In genomic region chr9:54733921-54734638, GRCm38 (mm10) we compare ENCODE assay signal across 8 mouse cellular contexts. TPM values are rescaled to one million over a fixed set of nuclear protein-coding genes. Genes with fewer than 3 reads are reported as not detected.
A peak's percentile ranks its signal among the peaks of the same experiment; 100 is the strongest.
DNase-seq lines count a peak whose midpoint lies in the region; ATAC-seq and TF ChIP-seq lines count a peak whose summit lies in the region.

TSS of gene Wdr61 (minus strand) at chr9:54734519.

- peak within 1 kb of the TSS; percentile 81 for H3K4me3 ChIP-seq in bone marrow, adult 2 months (replicated peaks; ENCODE audit: control insufficient read depth, low read depth, low read length)
- H3K4me3 ChIP-seq in embryonic facial prominence, embryonic 15.5 days (replicated peaks), result peak within 1 kb of the TSS; percentile 69
- peak within 1 kb of the TSS; percentile 85 for H3K4me3 ChIP-seq in kidney, embryonic 14.5 days (ENCODE audit: low read length)
- peak within 1 kb of the TSS; percentile 86 for H3K4me3 ChIP-seq in limb, embryonic 15.5 days

- H3K36me3 ChIP-seq in embryonic facial prominence, embryonic 15.5 days, result peaks cover 5% of the 10 kb centered on the region
- peaks cover 15% of the 10 kb centered on the region; the same call in 1 of the 2 replicates for H3K36me3 ChIP-seq in kidney, embryonic 14.5 days (ENCODE audit: control insufficient read depth, insufficient read depth, low read length)
- H3K36me3 ChIP-seq in limb, embryonic 15.5 days, result peaks cover 9% of the 10 kb centered on the region

- peak; percentile 96 for DNase-seq in 416B (ENCODE audit: low read depth)
- DNase-seq in heart, adult 9 months (ENCODE audit: low spot score in 2 of 2), result peak; percentile 94 to 96
- DNase-seq in monocyte, adult 2 months (ENCODE audit: low read depth in 1 of 2, low spot score in 2 of 2), result peak; percentile 91 to 97
- DNase-seq in spleen, postnatal 36 days (ENCODE audit: low spot score in 2 of 2), result peak; percentile 96

- H3K4me2 ChIP-seq in embryonic facial prominence, embryonic 15.5 days (replicated peaks), result peak within 1 kb of the TSS; percentile 61
- peak within 1 kb of the TSS; percentile 76 for H3K4me2 ChIP-seq in kidney, embryonic 14.5 days (replicated peaks; ENCODE audit: low read depth, low read length)
- H3K4me2 ChIP-seq in limb, embryonic 15.5 days, result peak within 1 kb of the TSS; percentile 64

- peak within 1 kb of the TSS; percentile 46 for H3K27ac ChIP-seq in bone marrow, adult 2 months (ENCODE audit: control insufficient read depth, insufficient read depth, low read depth, low read length, poor library complexity)
- peak within 1 kb of the TSS; percentile 80 for H3K27ac ChIP-seq in embryonic facial prominence, embryonic 15.5 days (replicated peaks)
- no peak within 1 kb of the TSS for H3K27ac ChIP-seq in kidney, embryonic 14.5 days (ENCODE audit: low read depth, low read length)
- peak within 1 kb of the TSS; percentile 80 for H3K27ac ChIP-seq in limb, embryonic 15.5 days

- peak within 1 kb of the TSS; percentile 86 for H3K9ac ChIP-seq in embryonic facial prominence, embryonic 15.5 days
- peak within 1 kb of the TSS; percentile 80 for H3K9ac ChIP-seq in kidney, embryonic 14.5 days (ENCODE audit: low read depth, low read length)
- peak within 1 kb of the TSS; percentile 76 for H3K9ac ChIP-seq in limb, embryonic 15.5 days

- H3K4me1 ChIP-seq in bone marrow, adult 2 months (ENCODE audit: control insufficient read depth, insufficient read depth, low read length), result no peaks in the 10 kb centered on the region; the same call in 1 of the 2 replicates
- H3K4me1 ChIP-seq in embryonic facial prominence, embryonic 15.5 days, result peaks cover 21% of the 10 kb centered on the region
- peaks cover 9% of the 10 kb centered on the region for H3K4me1 ChIP-seq in kidney, embryonic 14.5 days (ENCODE audit: control insufficient read depth, insufficient read depth, low read length)
- H3K4me1 ChIP-seq in limb, embryonic 15.5 days, result peaks cover 18% of the 10 kb centered on the region

- H3K27me3 ChIP-seq in embryonic facial prominence, embryonic 15.5 days, result no peaks in the 10 kb centered on the region
- no peaks in the 10 kb centered on the region for H3K27me3 ChIP-seq in kidney, embryonic 14.5 days (ENCODE audit: control insufficient read depth, insufficient read depth, low read length)
- H3K27me3 ChIP-seq in limb, embryonic 15.5 days, result no peaks in the 10 kb centered on the region

- TF ChIP-seq POLR2A in bone marrow, adult 2 months (IDR thresholded peaks at IDR 0.05; ENCODE audit: borderline replicate concordance, control insufficient read depth, low read depth, low read length), result peak; percentile 89

- no peaks in the 10 kb centered on the region for H3K9me3 ChIP-seq in embryonic facial prominence, embryonic 15.5 days (replicated peaks)
- no peaks in the 10 kb centered on the region for H3K9me3 ChIP-seq in kidney, embryonic 14.5 days (ENCODE audit: control insufficient read depth, low read length)
- H3K9me3 ChIP-seq in limb, embryonic 15.5 days, result no peaks in the 10 kb centered on the region

- ATAC-seq in embryonic facial prominence, embryonic 15.5 days (ENCODE audit: insufficient number of reproducible peaks, low FRiP score, low TSS enrichment, low read depth), result peak; percentile 97
- peak; percentile 97 for ATAC-seq in kidney, embryonic 14.5 days (ENCODE audit: low FRiP score, low TSS enrichment)
- ATAC-seq in limb, embryonic 15.5 days (ENCODE audit: insufficient number of reproducible peaks, low FRiP score, low TSS enrichment, low read depth), result peak; percentile 98

- TF ChIP-seq CTCF in bone marrow, adult 2 months (IDR thresholded peaks at IDR 0.05; ENCODE audit: control insufficient read depth, insufficient read depth, low read length), result peak; percentile 48; the same call in 1 of the 2 replicates

- 1% methylated on average over 32 of the region's 32 CpGs for WGBS in bone marrow, adult 2 months
- WGBS in embryonic facial prominence, embryonic 15.5 days, result 1% methylated on average over 32 of the region's 32 CpGs
- WGBS in kidney, embryonic 14.5 days, result 2% methylated on average over 32 of the region's 32 CpGs
- WGBS in limb, embryonic 15.5 days, result 1% methylated on average over 32 of the region's 32 CpGs

RNA-seq across cellular contexts. Expression of gene Wdr61, which starts in this region (rescaled TPM):
- 28.3 and 30.4 TPM in 2 replicates for polyA plus RNA-seq in bone marrow, adult 2 months (2011; ENCODE audit: insufficient read depth, insufficient read length, low replicate concordance, missing spikeins)
- 142 and 143 TPM in 2 replicates for polyA plus RNA-seq in embryonic facial prominence, embryonic 15.5 days (2015; fragmentation: Nextera tagmentation; extraction: Ambion mirVana)
- polyA plus RNA-seq in kidney, embryonic 14.5 days (2014; fragmentation: Nextera tagmentation; extraction: Ambion mirVana), result 162 and 192 TPM in 2 replicates
- polyA plus RNA-seq in limb, embryonic 15.5 days (2015; fragmentation: Nextera tagmentation; extraction: Ambion mirVana), result 150 and 151 TPM in 2 replicates
